Mouse (Mus musculus): Measurements from ENCODE around the gene Trim54. TPM values are rescaled to one million over a fixed set of nuclear protein-coding genes. Genes with fewer than 3 reads are reported as not detected.

Trim54 gene
- polyA plus RNA-seq, 1 experiment from 2014 or later: not detected

GRCm38 (mm10) chr5:31116912-31117311, 400 bp downstream of the Trim54 start:
- Histone ChIP-seq H3K9ac (no peak overlapping the region), H3K4me3 (no peak overlapping the region), H3K4me2 (no peak overlapping the region), H3K27me3 (replicated peaks) (no peaks in the 10 kb centered on the region), H3K27ac (no peak overlapping the region), H3K9me3 (no peaks in the 10 kb centered on the region), H3K4me1 (no peaks in the 10 kb centered on the region), H3K36me3 (replicated peaks) (no peaks in the 10 kb centered on the region)
- 36% methylated on average over 10 of the region's 10 CpGs for WGBS
- no peak for ATAC-seq (replicated peaks)

- Histone ChIP-seq H3K4me1 (no peaks in the 10 kb centered on the region), H3K27ac (no peak overlapping the region), H3K27me3 (replicated peaks) (no peaks in the 10 kb centered on the region), H3K4me3 (no peak overlapping the region), H3K9me3 (no peaks in the 10 kb centered on the region), H3K4me2 (no peak overlapping the region), H3K9ac (no peak overlapping the region), H3K36me3 (replicated peaks) (no peaks in the 10 kb centered on the region)
- ATAC-seq (replicated peaks): no peak
- WGBS: 89% methylated on average over 8 of the region's 8 CpGs
These were observed 4.6 kb downstream of the Trim54 start for GRCm38 (mm10) chr5:31121111-31121510.

DNA sequence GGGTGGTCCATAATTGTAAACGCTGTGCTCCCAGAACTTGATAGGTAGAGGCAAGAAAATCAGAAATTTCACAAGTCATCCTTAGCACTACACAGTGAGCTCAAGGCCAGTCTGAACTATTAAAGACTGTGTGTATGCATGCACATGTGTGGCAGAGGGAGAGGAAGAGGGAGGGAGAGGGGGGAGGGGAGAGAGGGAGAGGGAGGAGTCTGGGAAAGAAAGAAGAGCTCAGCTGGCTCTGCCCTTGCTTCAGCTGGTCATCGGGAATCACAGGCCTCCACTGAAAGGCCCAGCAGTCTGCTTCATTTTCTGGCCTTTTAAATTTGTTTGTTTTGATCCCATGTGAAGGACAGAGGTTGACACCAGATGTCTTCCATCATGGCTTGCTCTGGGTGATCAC, 7.0 kb downstream of the Trim54 start:
- Histone ChIP-seq H3K27me3 (replicated peaks) (no peaks in the 10 kb centered on the region), H3K9me3 (no peaks in the 10 kb centered on the region), H3K4me3 (no peak overlapping the region), H3K9ac (no peak overlapping the region), H3K36me3 (replicated peaks) (no peaks in the 10 kb centered on the region), H3K4me2 (no peak overlapping the region), H3K4me1 (no peaks in the 10 kb centered on the region), H3K27ac (no peak overlapping the region)
- no peak for ATAC-seq (replicated peaks)
- WGBS: 42% methylated on average over 2 of the region's 2 CpGs

DNA sequence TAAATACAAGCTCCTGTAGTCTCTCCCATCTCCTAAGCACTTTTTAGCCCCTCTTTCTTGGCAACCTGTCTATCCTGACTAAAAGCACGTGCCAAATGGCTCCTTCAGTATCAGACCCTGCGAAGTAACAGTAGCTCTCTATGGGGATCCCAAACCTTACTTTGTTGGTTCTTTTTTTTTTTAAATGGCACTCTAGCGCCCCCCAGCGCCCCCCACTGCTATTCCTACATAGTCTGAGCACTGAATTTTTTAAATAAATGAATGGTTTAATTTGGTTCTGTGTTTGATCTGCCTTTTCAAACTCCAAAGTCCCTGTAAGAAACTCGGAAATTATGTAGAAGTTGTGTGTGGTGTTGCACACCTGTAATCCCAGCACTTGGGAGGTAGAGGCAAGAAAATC, 9.5 kb downstream of the Trim54 start:
- WGBS: 39% methylated on average over 5 of the region's 5 CpGs
- H3K4me3 ChIP-seq: no peak overlapping the region
- H3K9me3 ChIP-seq: no peaks in the 10 kb centered on the region
- H3K4me1 ChIP-seq: no peaks in the 10 kb centered on the region
- no peak overlapping the region for H3K27ac ChIP-seq
- no peaks in the 10 kb centered on the region for H3K36me3 ChIP-seq (replicated peaks)
- H3K4me2 ChIP-seq: no peak overlapping the region
- no peak overlapping the region for H3K9ac ChIP-seq
- ATAC-seq (replicated peaks): no peak
- no peaks in the 10 kb centered on the region; the same call in 1 of the 2 replicates for H3K27me3 ChIP-seq (replicated peaks)

GRCm38 (mm10) chr5:31136730-31137424, 20.4 kb downstream of the Trim54 start:
- no peak overlapping the region for H3K9ac ChIP-seq
- H3K4me3 ChIP-seq: peak overlapping the region; percentile 34
- ATAC-seq (replicated peaks): no peak
- no peaks in the 10 kb centered on the region; the same call in 1 of the 2 replicates for H3K36me3 ChIP-seq (replicated peaks)
- H3K9me3 ChIP-seq: no peaks in the 10 kb centered on the region
- peak overlapping the region; percentile 60 for H3K4me2 ChIP-seq
- WGBS: under 1% methylated on average over 33 of the region's 33 CpGs
- H3K27ac ChIP-seq: no peak overlapping the region
- H3K27me3 ChIP-seq (replicated peaks): peaks cover 61% of the 10 kb centered on the region
- peaks cover 21% of the 10 kb centered on the region for H3K4me1 ChIP-seq

- 1% methylated on average over 13 of the region's 13 CpGs for whole genome bisulfite sequencing
- peaks cover 61% of the 10 kb centered on the region for H3K27me3 ChIP-seq (replicated peaks)
- peak overlapping the region; percentile 60 for H3K4me2 ChIP-seq
- ATAC-seq (replicated peaks): no peak
- H3K9me3 ChIP-seq: no peaks in the 10 kb centered on the region
- H3K27ac ChIP-seq: no peak overlapping the region
- peak overlapping the region; percentile 34 for H3K4me3 ChIP-seq
- H3K9ac ChIP-seq: peak overlapping the region; percentile 32; the same call in 1 of the 2 replicates
- no peaks in the 10 kb centered on the region; the same call in 1 of the 2 replicates for H3K36me3 ChIP-seq (replicated peaks)
- H3K4me1 ChIP-seq: peaks cover 21% of the 10 kb centered on the region
These were observed 21.1 kb downstream of the Trim54 start for GRCm38 (mm10) chr5:31137658-31138057.

DNA sequence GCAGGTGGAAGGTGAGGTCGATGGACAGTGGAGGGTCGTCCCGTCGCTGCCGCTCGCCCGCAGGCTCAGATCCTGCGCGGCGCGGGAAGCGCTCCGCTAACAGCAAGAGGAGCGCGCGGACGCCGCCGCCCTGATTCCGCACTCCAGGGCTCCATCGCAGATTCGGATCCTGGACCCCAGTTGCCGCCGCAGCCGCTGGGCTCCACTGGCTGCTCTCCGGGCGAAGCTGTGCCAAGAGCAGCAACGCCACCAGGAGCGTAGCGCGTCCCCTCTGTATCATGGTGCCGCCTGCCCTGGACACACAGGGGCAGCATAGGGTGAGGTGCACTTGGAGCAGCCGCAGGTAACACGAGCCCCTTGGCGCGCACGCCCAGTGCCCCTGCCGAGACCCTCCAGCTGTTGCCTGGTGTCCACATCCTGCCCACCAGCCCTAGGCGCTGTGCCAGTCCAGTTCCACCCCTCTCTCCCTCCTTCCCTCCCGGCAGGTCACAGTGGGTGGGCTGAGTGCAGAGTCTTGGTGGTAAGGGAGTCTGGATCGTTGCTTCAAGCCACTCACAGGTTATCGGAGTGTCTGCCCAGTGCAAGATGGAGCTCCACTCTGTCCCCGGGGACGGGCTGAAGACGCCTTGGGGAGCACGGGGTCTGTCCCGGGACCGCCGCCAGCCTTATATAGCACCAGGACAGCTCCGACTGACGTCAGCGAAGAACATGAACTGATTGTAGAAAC, 21.9 kb downstream of the Trim54 start, which contains the start of gene Ucn:
TSS of gene Ucn (minus strand) at position 589 of the 727 bp plus-strand sequence.
- ATAC-seq (replicated peaks): no peak
- Histone ChIP-seq H3K9ac (peak within 1 kb of the TSS; percentile 32), H3K4me3 (peak within 1 kb of the TSS; percentile 34), H3K27me3 (replicated peaks) (peaks cover 61% of the 10 kb centered on the region), H3K4me2 (peak within 1 kb of the TSS; percentile 60), H3K36me3 (replicated peaks) (no peaks in the 10 kb centered on the region; the same call in 1 of the 2 replicates), H3K4me1 (peaks cover 21% of the 10 kb centered on the region), H3K9me3 (no peaks in the 10 kb centered on the region), H3K27ac (no peak within 1 kb of the TSS)
- WGBS: 1% methylated on average over 52 of the region's 52 CpGs

DNA sequence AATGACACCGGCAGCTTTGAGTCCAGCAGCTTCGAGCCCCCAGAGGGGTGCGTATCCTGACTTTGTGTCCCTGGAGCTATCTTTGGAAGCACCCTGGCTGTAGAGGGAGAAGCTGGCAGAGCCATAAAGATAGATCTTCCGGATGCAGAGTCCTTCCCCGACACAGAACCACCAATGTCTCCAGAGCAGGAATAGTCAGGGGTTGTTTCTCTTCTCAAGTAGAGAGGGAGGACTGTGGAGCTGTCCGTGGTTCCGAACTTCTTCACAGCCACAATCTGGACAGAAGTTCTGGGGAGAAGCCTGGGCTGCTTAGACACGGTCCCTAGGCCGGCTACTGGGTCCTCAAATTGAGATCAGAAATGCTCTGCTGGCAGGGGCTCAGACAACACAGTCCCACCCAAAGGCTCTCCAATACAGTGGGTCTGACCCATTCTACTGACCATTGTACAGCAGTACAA, 22.5 kb downstream of the Trim54 start:
- no peak overlapping the region for H3K27ac ChIP-seq
- peaks cover 59% of the 10 kb centered on the region for H3K27me3 ChIP-seq (replicated peaks)
- WGBS: 16% methylated on average over 9 of the region's 9 CpGs
- no peak overlapping the region for H3K4me3 ChIP-seq
- H3K9ac ChIP-seq: no peak overlapping the region
- ATAC-seq (replicated peaks): no peak
- peak overlapping the region; percentile 60; the same call in 1 of the 2 replicates for H3K4me2 ChIP-seq
- H3K4me1 ChIP-seq: peaks cover 21% of the 10 kb centered on the region
- peaks cover 2% of the 10 kb centered on the region; the same call in 1 of the 2 replicates for H3K36me3 ChIP-seq (replicated peaks)
- H3K9me3 ChIP-seq: no peaks in the 10 kb centered on the region

DNA sequence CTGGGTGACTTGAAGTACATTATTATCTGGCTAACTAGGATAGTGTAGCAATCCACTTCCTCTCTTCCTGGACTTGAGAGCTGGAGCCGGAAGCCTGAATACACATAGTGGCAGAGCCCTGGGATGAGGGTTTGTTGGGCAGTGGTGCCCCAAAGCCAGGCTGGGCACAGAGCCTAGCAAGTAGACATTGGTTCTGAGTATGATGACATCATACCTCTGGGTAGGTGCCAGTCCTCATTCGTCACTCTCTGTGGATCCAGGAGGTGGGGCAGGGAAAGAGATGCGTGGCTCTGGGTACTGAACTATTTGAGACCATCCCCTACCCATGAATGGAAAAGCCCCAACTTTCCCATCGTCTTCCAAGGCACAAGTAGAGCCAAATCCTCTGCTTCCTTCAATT, 33.3 kb downstream of the Trim54 start:
- no peaks in the 10 kb centered on the region for H3K36me3 ChIP-seq (replicated peaks)
- peaks cover 10% of the 10 kb centered on the region for H3K4me1 ChIP-seq
- ATAC-seq (replicated peaks): no peak
- H3K27ac ChIP-seq: no peak overlapping the region
- WGBS: 87% methylated on average over 4 of the region's 4 CpGs
- no peak overlapping the region for H3K4me2 ChIP-seq
- H3K9ac ChIP-seq: no peak overlapping the region
- H3K4me3 ChIP-seq: no peak overlapping the region
- no peaks in the 10 kb centered on the region for H3K9me3 ChIP-seq
- no peaks in the 10 kb centered on the region for H3K27me3 ChIP-seq (replicated peaks)

DNA sequence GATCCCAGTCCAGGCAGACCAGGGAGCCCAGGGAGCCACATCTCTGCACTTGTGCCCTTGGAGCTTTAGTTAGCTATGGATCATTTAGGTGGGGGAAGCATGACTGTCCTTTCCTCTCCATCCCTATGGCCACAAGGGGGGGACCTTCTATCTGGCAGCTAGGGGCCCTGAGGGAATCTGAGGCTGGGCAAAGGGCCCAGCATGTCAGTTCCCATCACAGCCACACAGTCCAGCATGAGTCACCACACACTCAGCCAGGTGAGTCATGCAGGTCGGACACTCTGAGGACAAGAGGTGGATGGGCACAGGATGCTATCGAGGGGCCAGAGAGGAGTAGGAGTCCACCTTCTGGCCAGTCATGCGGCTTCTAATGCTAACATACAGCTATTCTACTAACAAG, 35.2 kb downstream of the Trim54 start:
- Histone ChIP-seq H3K4me2 (no peak overlapping the region), H3K4me1 (peaks cover 13% of the 10 kb centered on the region), H3K4me3 (no peak overlapping the region), H3K9me3 (no peaks in the 10 kb centered on the region), H3K27me3 (replicated peaks) (no peaks in the 10 kb centered on the region), H3K36me3 (replicated peaks) (no peaks in the 10 kb centered on the region), H3K27ac (no peak overlapping the region), H3K9ac (no peak overlapping the region)
- ATAC-seq (replicated peaks): no peak
- 93% methylated on average over 3 of the region's 3 CpGs for WGBS

DNA sequence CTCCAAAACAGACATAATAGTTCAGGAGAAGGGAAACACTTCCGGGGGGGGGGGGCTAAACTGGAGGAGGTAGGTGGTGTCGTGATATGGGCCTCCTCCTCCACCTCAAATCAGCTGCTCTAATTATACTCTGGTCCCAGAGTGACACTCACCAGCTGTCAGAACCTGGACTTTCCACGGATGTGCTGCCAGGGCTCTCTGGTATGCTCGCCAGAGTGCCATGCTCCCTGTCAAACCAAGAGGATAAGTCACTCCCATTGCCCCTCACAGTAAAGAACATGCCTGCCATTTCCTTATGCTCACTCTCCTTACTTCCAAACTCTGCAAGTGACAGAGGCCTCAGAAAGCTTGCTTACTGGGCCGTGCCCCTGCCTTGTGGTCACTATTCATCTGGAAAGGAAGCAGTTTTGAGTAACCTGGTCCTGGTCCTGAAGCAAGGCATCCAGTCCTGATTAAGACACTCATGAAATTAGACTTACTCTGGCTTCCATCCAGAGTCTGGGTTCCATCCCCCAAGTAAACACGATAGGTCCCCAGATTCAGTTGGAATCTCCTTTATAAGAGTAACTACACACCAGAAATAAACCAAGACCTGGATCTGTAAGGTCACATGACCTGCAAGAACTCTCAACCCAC, 37.1 kb downstream of the Trim54 start:
- peak overlapping the region; percentile 68 for H3K9ac ChIP-seq
- WGBS: 36% methylated on average over 6 of the region's 6 CpGs
- H3K4me2 ChIP-seq: peak overlapping the region; percentile 55
- peaks cover 17% of the 10 kb centered on the region for H3K36me3 ChIP-seq (replicated peaks)
- H3K4me3 ChIP-seq: peak overlapping the region; percentile 74
- H3K27ac ChIP-seq: peak overlapping the region; percentile 77
- H3K4me1 ChIP-seq: peaks cover 13% of the 10 kb centered on the region
- ATAC-seq (replicated peaks): peak; percentile 37
- H3K9me3 ChIP-seq: no peaks in the 10 kb centered on the region
- H3K27me3 ChIP-seq (replicated peaks): no peaks in the 10 kb centered on the region

GRCm38 (mm10) chr5:31154152-31154553, 37.6 kb downstream of the Trim54 start, which contains the start of gene Mpv17:
Mpv17 (minus strand) TSS chr5:31154251.
- H3K36me3 ChIP-seq (replicated peaks): peaks cover 22% of the 10 kb centered on the region
- no peaks in the 10 kb centered on the region for H3K9me3 ChIP-seq
- H3K27me3 ChIP-seq (replicated peaks): no peaks in the 10 kb centered on the region
- WGBS: under 1% methylated on average over 19 of the region's 19 CpGs
- peak within 1 kb of the TSS; percentile 74 for H3K4me3 ChIP-seq
- H3K4me1 ChIP-seq: peaks cover 13% of the 10 kb centered on the region
- peak within 1 kb of the TSS; percentile 55 for H3K4me2 ChIP-seq
- peak within 1 kb of the TSS; percentile 68 for H3K9ac ChIP-seq
- peak; percentile 97 for ATAC-seq (replicated peaks)
- peak within 1 kb of the TSS; percentile 77 for H3K27ac ChIP-seq
